Mouse (Mus musculus) bone marrow macrophage, adult 2 months (primary cell): ENCODE data around the gene Nprl3.

Experiments
- CTCF ChIP-seq: IDR thresholded peaks from 2 replicates; pipeline ENCODE4 v1.5.1; 2012; ENCODE audit warnings: low read depth, mild to moderate bottlenecking, low read length, moderate library complexity
- POLR2A ChIP-seq: IDR thresholded peaks from 2 replicates; pipeline ENCODE4 v1.6.1; 2012; ENCODE audit warnings: mild to moderate bottlenecking, low read depth, low read length, borderline replicate concordance

- TF ChIP-seq CTCF: no peak
- TF ChIP-seq POLR2A: no peak
Measured at GRCm38 (mm10) chr11:32178506-32178905, 89.0 kb downstream of the Nprl3 start.
